ENCODE assay signal across 17 mouse cellular contexts in the genomic region with DNA sequence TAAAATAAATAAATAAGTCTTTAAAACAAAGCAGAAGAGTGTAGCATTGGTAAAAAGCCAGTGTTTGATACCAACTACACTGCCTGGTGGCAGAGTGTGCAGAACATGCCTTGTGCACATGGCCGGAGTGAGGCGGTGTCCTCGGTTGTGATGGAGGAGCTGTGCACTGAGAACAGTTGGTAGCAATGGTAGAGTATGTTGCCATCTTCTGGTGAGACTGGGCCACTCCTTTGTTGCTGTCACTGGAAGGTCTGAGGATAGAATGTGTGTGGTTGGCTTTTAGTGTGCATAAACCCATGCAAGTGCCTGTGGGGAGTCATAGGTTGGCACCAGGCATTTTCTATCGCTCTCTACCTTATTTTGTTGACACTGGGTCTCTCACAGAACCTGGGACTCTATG. TPM values are rescaled to one million over a fixed set of nuclear protein-coding genes. Genes with fewer than 3 reads are reported as not detected.
A peak's percentile ranks its signal among the peaks of the same experiment; 100 is the strongest.
DNase-seq lines count a peak whose midpoint lies in the region; ATAC-seq and TF ChIP-seq lines count a peak whose summit lies in the region.
"Had no signal": no experiment of that assay in that cellular context is flagged by ENCODE, and none has a peak within 500 bp of the region (broad histone marks: within the 10 kb centered on the region; RNA-seq: fewer than 3 reads in every experiment).

No protein-coding gene starts in this region.

- H3K27me3 ChIP-seq in hindbrain, postnatal 0 days (ENCODE audit: insufficient read depth, low read length) = no peaks in the 10 kb centered on the region
- no peaks in the 10 kb centered on the region for H3K27me3 ChIP-seq in hindbrain, embryonic 10.5 days (ENCODE audit: insufficient read depth, poor library complexity, severe bottlenecking)
- no peaks in the 10 kb centered on the region for H3K27me3 ChIP-seq in lung, postnatal 0 days (replicated peaks; ENCODE audit: insufficient read depth, low read length)
- H3K27me3 ChIP-seq: hindbrain, embryonic 12.5 days; stomach, embryonic 15.5 days had no signal

- TF ChIP-seq EP300 in lung, postnatal 0 days (IDR thresholded peaks at IDR 0.05) = no peak

- H3K9ac ChIP-seq in hindbrain, postnatal 0 days (replicated peaks; ENCODE audit: low read length) = no peak overlapping the region
- H3K9ac ChIP-seq in lung, postnatal 0 days (replicated peaks; ENCODE audit: low read depth) = no peak overlapping the region
- H3K9ac ChIP-seq: hindbrain, embryonic 12.5 days; stomach, embryonic 15.5 days had no signal

- peak; percentile 36 for DNase-seq in cerebellum, adult 9-10 months
- DNase-seq in cerebellum, adult 11-12 months = no peak
- no peak for DNase-seq in hindbrain, postnatal 0 days (ENCODE audit: low spot score)
- no peak for DNase-seq in hindbrain, embryonic 10.5 days (ENCODE audit: low spot score)
- DNase-seq in lung, postnatal 0 days (ENCODE audit: low spot score) = no peak
- DNase-seq in lung, postnatal 4 days = no peak
- DNase-seq in adrenal gland, adult (ENCODE audit: inconsistent age in 2 of 2, low spot score in 1 of 2) = no peak
- DNase-seq: adrenal gland, postnatal 36 days; B cell, adult 2 months; embryo, embryonic 11 days; heart, adult 18-20 months; midbrain, embryonic 14.5 days had no signal

- TF ChIP-seq CTCF in hindbrain, postnatal 0 days (IDR thresholded peaks at IDR 0.05; ENCODE audit: low read depth) = 0 out of 2 replicates have a peak, but pooled peaks have one; percentile 2
- TF ChIP-seq CTCF in lung, postnatal 0 days (IDR thresholded peaks at IDR 0.05) = peak; percentile 20; the same call in 1 of the 2 replicates

- no peak overlapping the region for H3K27ac ChIP-seq in hindbrain, postnatal 0 days
- no peak overlapping the region for H3K27ac ChIP-seq in hindbrain, embryonic 10.5 days
- no peak overlapping the region for H3K27ac ChIP-seq in lung, postnatal 0 days (ENCODE audit: low read length)
- H3K27ac ChIP-seq: hindbrain, embryonic 12.5 days; macrophage; stomach, embryonic 15.5 days had no signal

- H3K36me3 ChIP-seq in hindbrain, postnatal 0 days (ENCODE audit: insufficient read depth, low read length) = no peaks in the 10 kb centered on the region
- no peaks in the 10 kb centered on the region for H3K36me3 ChIP-seq in hindbrain, embryonic 10.5 days
- no peaks in the 10 kb centered on the region for H3K36me3 ChIP-seq in lung, postnatal 0 days (ENCODE audit: insufficient read depth, low read length)
- H3K36me3 ChIP-seq: hindbrain, embryonic 12.5 days; stomach, embryonic 15.5 days had no signal

- 85% methylated on average over 4 of the region's 4 CpGs for WGBS in hindbrain, postnatal 0 days
- WGBS in hindbrain, embryonic 10.5 days = 85% methylated on average over 4 of the region's 4 CpGs
- 88% methylated on average over 4 of the region's 4 CpGs for WGBS in lung, postnatal 0 days

- H3K4me2 ChIP-seq in hindbrain, postnatal 0 days (ENCODE audit: low read depth, low read length) = no peak overlapping the region
- no peak overlapping the region for H3K4me2 ChIP-seq in lung, postnatal 0 days (replicated peaks; ENCODE audit: low read depth, low read length)
- H3K4me2 ChIP-seq: hindbrain, embryonic 12.5 days; stomach, embryonic 15.5 days had no signal

- no peak for ATAC-seq in hindbrain, postnatal 0 days
- ATAC-seq in lung, postnatal 0 days = no peak
- ATAC-seq in megakaryocyte-erythroid progenitor cell, adult 5-6 weeks (replicated peaks; ENCODE audit: low FRiP score, low TSS enrichment, poor library complexity, severe bottlenecking) = 0 out of 2 replicates have a peak, but pooled peaks have one; percentile 50
- ATAC-seq: forebrain, embryonic 14.5 days had no signal

- no peaks in the 10 kb centered on the region for H3K9me3 ChIP-seq in hindbrain, postnatal 0 days (ENCODE audit: low read length)
- H3K9me3 ChIP-seq in hindbrain, embryonic 10.5 days = no peaks in the 10 kb centered on the region
- H3K9me3 ChIP-seq in lung, postnatal 0 days (ENCODE audit: low read length) = no peaks in the 10 kb centered on the region
- H3K9me3 ChIP-seq: hindbrain, embryonic 12.5 days; stomach, embryonic 15.5 days had no signal

- no peak overlapping the region for H3K4me3 ChIP-seq in hindbrain, postnatal 0 days (ENCODE audit: low read length)
- H3K4me3 ChIP-seq in hindbrain, embryonic 10.5 days = no peak overlapping the region
- no peak overlapping the region for H3K4me3 ChIP-seq in lung, postnatal 0 days (ENCODE audit: low read depth, low read length)
- H3K4me3 ChIP-seq: hindbrain, embryonic 12.5 days; stomach, embryonic 15.5 days had no signal

- no peaks in the 10 kb centered on the region for H3K4me1 ChIP-seq in hindbrain, postnatal 0 days (ENCODE audit: insufficient read depth, low read length)
- H3K4me1 ChIP-seq in hindbrain, embryonic 10.5 days (replicated peaks) = no peaks in the 10 kb centered on the region
- no peaks in the 10 kb centered on the region for H3K4me1 ChIP-seq in lung, postnatal 0 days (ENCODE audit: insufficient read depth, low read depth, low read length)
- H3K4me1 ChIP-seq: hindbrain, embryonic 12.5 days; stomach, embryonic 15.5 days had no signal

RNA-seq across cellular contexts. Expression of gene Syne1, which starts 17.7 kb away (rescaled TPM):
- total RNA-seq in hindbrain, postnatal 0 days (2014; rRNA removed) = 84.4 and 93.3 TPM in 2 replicates
- 18.3 and 18.7 TPM in 2 replicates for polyA plus RNA-seq in hindbrain, postnatal 0 days (2015; fragmentation: Nextera tagmentation; extraction: Ambion mirVana)
- 2.7 and 3.2 TPM in 2 replicates for polyA plus RNA-seq in hindbrain, embryonic 10.5 days (2016; fragmentation: Nextera tagmentation; extraction: Ambion mirVana)
- polyA plus RNA-seq in lung, postnatal 0 days (2015; fragmentation: Nextera tagmentation; extraction: Ambion mirVana) = 6.2 and 8.0 TPM in 2 replicates
- total RNA-seq in megakaryocyte-erythroid progenitor cell, adult 5-6 weeks (2014; fragmentation: Nextera tagmentation) = 36.5 and 53.0 TPM in 2 replicates
- total RNA-seq in megakaryocyte-erythroid progenitor cell, adult 5-6 weeks (2017) = 30.1 and 32.7 TPM in 2 replicates

RNA-seq across cellular contexts. Expression of gene Myct1, which starts 24.6 kb away (rescaled TPM):
- 0.43 and 0.89 TPM in 2 replicates for total RNA-seq in hindbrain, postnatal 0 days (2014; rRNA removed)
- 0.91 and 1.0 TPM in 2 replicates for polyA plus RNA-seq in hindbrain, postnatal 0 days (2015; fragmentation: Nextera tagmentation; extraction: Ambion mirVana)
- polyA plus RNA-seq in hindbrain, embryonic 10.5 days (2016; fragmentation: Nextera tagmentation; extraction: Ambion mirVana) = 1.5 and 2.2 TPM in 2 replicates
- 23.7 and 27.3 TPM in 2 replicates for polyA plus RNA-seq in lung, postnatal 0 days (2015; fragmentation: Nextera tagmentation; extraction: Ambion mirVana)
- total RNA-seq in megakaryocyte-erythroid progenitor cell, adult 5-6 weeks (2014; fragmentation: Nextera tagmentation) = 2.9 and 3.6 TPM in 2 replicates
- 3.0 and 10.1 TPM in 2 replicates for total RNA-seq in megakaryocyte-erythroid progenitor cell, adult 5-6 weeks (2017)
